In genomic region chr7:19170142-19170541, GRCm38 (mm10) we compare ENCODE assay signal across 8 mouse cellular contexts. TPM values are rescaled to one million over a fixed set of nuclear protein-coding genes. Genes with fewer than 3 reads are reported as not detected.
A peak's percentile ranks its signal among the peaks of the same experiment; 100 is the strongest.
DNase-seq lines count a peak whose midpoint lies in the region; ATAC-seq and TF ChIP-seq lines count a peak whose summit lies in the region.

No protein-coding gene starts in this region.

- no peaks in the 10 kb centered on the region for H3K9me3 ChIP-seq in kidney, embryonic 14.5 days (ENCODE audit: control insufficient read depth, low read length)
- peaks cover 7% of the 10 kb centered on the region for H3K9me3 ChIP-seq in heart, embryonic 12.5 days (replicated peaks)
- no peaks in the 10 kb centered on the region for H3K9me3 ChIP-seq in liver, embryonic 12.5 days (replicated peaks)

- H3K27me3 ChIP-seq in kidney, embryonic 14.5 days (ENCODE audit: control insufficient read depth, insufficient read depth, low read length), result peaks cover 4% of the 10 kb centered on the region; the same call in 1 of the 2 replicates
- H3K27me3 ChIP-seq in heart, embryonic 12.5 days (replicated peaks), result peaks cover 4% of the 10 kb centered on the region
- H3K27me3 ChIP-seq in liver, embryonic 12.5 days (replicated peaks), result peaks cover 81% of the 10 kb centered on the region
- no peaks in the 10 kb centered on the region for H3K27me3 ChIP-seq in cerebellum, adult 2 months (ENCODE audit: control insufficient read depth, insufficient read depth, low read length)

- no peaks in the 10 kb centered on the region for H3K36me3 ChIP-seq in kidney, embryonic 14.5 days (ENCODE audit: control insufficient read depth, insufficient read depth, low read length)
- no peaks in the 10 kb centered on the region for H3K36me3 ChIP-seq in heart, embryonic 12.5 days
- H3K36me3 ChIP-seq in liver, embryonic 12.5 days, result no peaks in the 10 kb centered on the region

- 51% methylated on average over 8 of the region's 8 CpGs for WGBS in kidney, embryonic 14.5 days
- 12% methylated on average over 8 of the region's 8 CpGs for WGBS in heart, embryonic 12.5 days
- 49% methylated on average over 8 of the region's 8 CpGs for WGBS in liver, embryonic 12.5 days (ENCODE audit: insufficient replicate concordance)
- WGBS in cerebellum, adult 2 months, result 28% methylated on average over 8 of the region's 8 CpGs

- H3K4me3 ChIP-seq in kidney, embryonic 14.5 days (ENCODE audit: low read length), result no peak overlapping the region
- no peak overlapping the region for H3K4me3 ChIP-seq in heart, embryonic 12.5 days
- no peak overlapping the region for H3K4me3 ChIP-seq in liver, embryonic 12.5 days
- no peak overlapping the region for H3K4me3 ChIP-seq in cerebellum, adult 2 months (replicated peaks; ENCODE audit: insufficient read depth, low read depth, low read length)

- no peak overlapping the region for H3K4me2 ChIP-seq in kidney, embryonic 14.5 days (replicated peaks; ENCODE audit: low read depth, low read length)
- H3K4me2 ChIP-seq in heart, embryonic 12.5 days, result peak overlapping the region; percentile 19
- H3K4me2 ChIP-seq in liver, embryonic 12.5 days, result no peak overlapping the region

- no peak overlapping the region for H3K27ac ChIP-seq in kidney, embryonic 14.5 days (ENCODE audit: low read depth, low read length)
- peak overlapping the region; percentile 92 for H3K27ac ChIP-seq in heart, embryonic 12.5 days (ENCODE audit: poor library complexity, severe bottlenecking)
- H3K27ac ChIP-seq in liver, embryonic 12.5 days, result peak overlapping the region; percentile 62
- H3K27ac ChIP-seq in cerebellum, adult 2 months (ENCODE audit: insufficient read depth, low read length), result no peak overlapping the region

- H3K4me1 ChIP-seq in kidney, embryonic 14.5 days (ENCODE audit: control insufficient read depth, insufficient read depth, low read length), result peaks cover 16% of the 10 kb centered on the region
- peaks cover 65% of the 10 kb centered on the region for H3K4me1 ChIP-seq in heart, embryonic 12.5 days (replicated peaks)
- peaks cover 28% of the 10 kb centered on the region for H3K4me1 ChIP-seq in liver, embryonic 12.5 days
- peaks cover 11% of the 10 kb centered on the region for H3K4me1 ChIP-seq in cerebellum, adult 2 months (ENCODE audit: control insufficient read depth, insufficient read depth, low read length)

- no peak for TF ChIP-seq POLR2A in cerebellum, adult 2 months (IDR thresholded peaks at IDR 0.05; ENCODE audit: borderline replicate concordance, insufficient read depth, low read length)

- ATAC-seq in kidney, embryonic 14.5 days (ENCODE audit: low FRiP score, low TSS enrichment), result 0 out of 2 replicates have a peak, but pooled peaks have one; percentile 21
- peak; percentile 74 for ATAC-seq in heart, embryonic 12.5 days (ENCODE audit: insufficient number of reproducible peaks, low FRiP score)
- ATAC-seq in liver, embryonic 12.5 days, result no peak
- no peak for ATAC-seq in megakaryocyte, adult 5-6 weeks (ENCODE audit: poor library complexity, severe bottlenecking)

- no peak for TF ChIP-seq CTCF in cerebellum, adult 2 months (IDR thresholded peaks at IDR 0.05; ENCODE audit: borderline replicate concordance, insufficient read depth, low read depth, low read length)

- H3K9ac ChIP-seq in kidney, embryonic 14.5 days (ENCODE audit: low read depth, low read length), result no peak overlapping the region
- 0 out of 2 replicates have a peak overlapping the region, but pooled peaks have one; percentile 19 for H3K9ac ChIP-seq in heart, embryonic 12.5 days
- H3K9ac ChIP-seq in liver, embryonic 12.5 days, result no peak overlapping the region

- no peak for DNase-seq in kidney, adult 8-10 months
- peak; percentile 93 for DNase-seq in brain, adult 2 months (ENCODE audit: low read depth, low spot score)
- no peak for DNase-seq in MN1 (ENCODE audit: low spot score)
- DNase-seq in cerebellum, adult 2 months, result no peak

RNA-seq across cellular contexts. Expression of gene Gipr, which starts 4.2 kb away (rescaled TPM):
- polyA plus RNA-seq in kidney, embryonic 14.5 days (2014; fragmentation: Nextera tagmentation; extraction: Ambion mirVana), result 0.31 and 0.45 TPM in 2 replicates
- polyA plus RNA-seq in heart, embryonic 12.5 days (2016; fragmentation: Nextera tagmentation; extraction: Ambion mirVana), result 8.0 and 9.7 TPM in 2 replicates
- polyA plus RNA-seq in liver, embryonic 12.5 days (2016; fragmentation: Nextera tagmentation; extraction: Ambion mirVana), result 0.18 and 0.41 TPM in 2 replicates
- total RNA-seq in megakaryocyte, adult 5-6 weeks (2015), result not detected in 2 replicates
- not detected in 2 replicates for total RNA-seq in megakaryocyte, adult 5-6 weeks (2017)
- 1.9 and 2.6 TPM in 2 replicates for polyA plus RNA-seq in cerebellum, adult 2 months (2012; rRNA removed)

RNA-seq across cellular contexts. Expression of gene Eml2, which starts 6.1 kb away (rescaled TPM):
- 2.8 and 5.7 TPM in 2 replicates for polyA plus RNA-seq in kidney, embryonic 14.5 days (2014; fragmentation: Nextera tagmentation; extraction: Ambion mirVana)
- 17.7 and 18.2 TPM in 2 replicates for polyA plus RNA-seq in heart, embryonic 12.5 days (2016; fragmentation: Nextera tagmentation; extraction: Ambion mirVana)
- polyA plus RNA-seq in liver, embryonic 12.5 days (2016; fragmentation: Nextera tagmentation; extraction: Ambion mirVana), result 4.1 and 5.1 TPM in 2 replicates
- 5.2 and 9.1 TPM in 2 replicates for total RNA-seq in megakaryocyte, adult 5-6 weeks (2015)
- total RNA-seq in megakaryocyte, adult 5-6 weeks (2017), result 8.7 and 13.4 TPM in 2 replicates
- 148 and 176 TPM in 2 replicates for polyA plus RNA-seq in cerebellum, adult 2 months (2012; rRNA removed)

RNA-seq across cellular contexts. Expression of gene Snrpd2, which starts 20.6 kb away (rescaled TPM):
- polyA plus RNA-seq in kidney, embryonic 14.5 days (2014; fragmentation: Nextera tagmentation; extraction: Ambion mirVana), result 155 and 205 TPM in 2 replicates
- polyA plus RNA-seq in heart, embryonic 12.5 days (2016; fragmentation: Nextera tagmentation; extraction: Ambion mirVana), result 101 TPM in 2 replicates
- polyA plus RNA-seq in liver, embryonic 12.5 days (2016; fragmentation: Nextera tagmentation; extraction: Ambion mirVana), result 97.8 and 98.3 TPM in 2 replicates
- 44.2 and 53.7 TPM in 2 replicates for total RNA-seq in megakaryocyte, adult 5-6 weeks (2015)
- 28.3 and 32.4 TPM in 2 replicates for total RNA-seq in megakaryocyte, adult 5-6 weeks (2017)
- polyA plus RNA-seq in cerebellum, adult 2 months (2012; rRNA removed), result 87.1 and 88.8 TPM in 2 replicates

RNA-seq across cellular contexts. Expression of gene Qpctl, which starts 21.1 kb away (rescaled TPM):
- 8.9 and 12.8 TPM in 2 replicates for polyA plus RNA-seq in kidney, embryonic 14.5 days (2014; fragmentation: Nextera tagmentation; extraction: Ambion mirVana)
- 10.0 TPM in 2 replicates for polyA plus RNA-seq in heart, embryonic 12.5 days (2016; fragmentation: Nextera tagmentation; extraction: Ambion mirVana)
- polyA plus RNA-seq in liver, embryonic 12.5 days (2016; fragmentation: Nextera tagmentation; extraction: Ambion mirVana), result 4.9 and 5.5 TPM in 2 replicates
- total RNA-seq in megakaryocyte, adult 5-6 weeks (2015), result 6.6 and 7.9 TPM in 2 replicates
- total RNA-seq in megakaryocyte, adult 5-6 weeks (2017), result 3.5 and 4.5 TPM in 2 replicates
- polyA plus RNA-seq in cerebellum, adult 2 months (2012; rRNA removed), result 15.7 TPM in 2 replicates

RNA-seq across cellular contexts. Expression of gene Gpr4, which starts 42.2 kb away (rescaled TPM):
- polyA plus RNA-seq in kidney, embryonic 14.5 days (2014; fragmentation: Nextera tagmentation; extraction: Ambion mirVana), result 2.4 and 3.4 TPM in 2 replicates
- polyA plus RNA-seq in heart, embryonic 12.5 days (2016; fragmentation: Nextera tagmentation; extraction: Ambion mirVana), result 0.97 and 1.1 TPM in 2 replicates
- polyA plus RNA-seq in liver, embryonic 12.5 days (2016; fragmentation: Nextera tagmentation; extraction: Ambion mirVana), result 0.51 and 0.62 TPM in 2 replicates
- total RNA-seq in megakaryocyte, adult 5-6 weeks (2015), result not detected in 2 replicates
- total RNA-seq in megakaryocyte, adult 5-6 weeks (2017), result 0.12 TPM in 1 of 2 replicates, not detected in the other
- 4.3 and 5.1 TPM in 2 replicates for polyA plus RNA-seq in cerebellum, adult 2 months (2012; rRNA removed)

Comparison
In these comparisons a context has a peak if more than half of its experiments do, and no peak if none do; other contexts are left out.
1. ATAC-seq: peak in kidney, embryonic 14.5 days (single experiment) and heart, embryonic 12.5 days (single experiment); none in liver, embryonic 12.5 days (single experiment) and megakaryocyte, adult 5-6 weeks (single experiment).
2. H3K27ac ChIP-seq: peak in heart, embryonic 12.5 days (single experiment) and liver, embryonic 12.5 days (single experiment); none in kidney, embryonic 14.5 days (single experiment) and cerebellum, adult 2 months (single experiment).